Mouse (Mus musculus) cerebellum, postnatal 36 days (tissue): Measurements from ENCODE around the gene Rnaset2b.
"Not testable (repeated sequence)": the region's sequence is repeated elsewhere in the genome, so short reads cannot be mapped to it uniquely, and the experiment has no call there.

Experiments
- DNase-seq, 2 experiments: peaks; one replicate each; pipeline ENCODE4 v3.0.0; 2021 to 2022; ENCODE audit warnings: mixed read lengths in 2 of 2

Gene Rnaset2b

DNA sequence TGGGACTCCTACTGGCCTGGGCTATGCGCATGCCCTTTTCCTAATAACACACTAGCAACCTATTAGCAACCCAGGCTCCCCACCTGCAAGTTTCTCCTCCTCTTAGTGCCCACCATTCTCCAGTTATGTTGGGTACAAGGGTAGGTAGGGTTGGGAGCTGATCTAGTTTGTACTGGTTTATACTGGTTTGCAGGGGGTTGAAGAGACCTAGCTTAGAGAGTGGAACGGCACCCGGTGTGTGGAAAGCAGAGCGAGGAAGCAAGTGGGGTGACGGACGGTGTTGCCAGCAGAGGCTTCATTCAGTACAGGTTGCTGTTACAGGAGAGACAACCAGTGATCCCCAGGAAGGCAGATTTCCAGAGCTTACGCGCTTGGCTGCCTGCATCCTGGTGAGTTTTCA lies at the start of gene Rnaset2b:
Gene Rnaset2b, plus strand, starts transcription at position 301 of the 400 bp plus-strand sequence.
- DNase-seq = not testable (repeated sequence)

DNA sequence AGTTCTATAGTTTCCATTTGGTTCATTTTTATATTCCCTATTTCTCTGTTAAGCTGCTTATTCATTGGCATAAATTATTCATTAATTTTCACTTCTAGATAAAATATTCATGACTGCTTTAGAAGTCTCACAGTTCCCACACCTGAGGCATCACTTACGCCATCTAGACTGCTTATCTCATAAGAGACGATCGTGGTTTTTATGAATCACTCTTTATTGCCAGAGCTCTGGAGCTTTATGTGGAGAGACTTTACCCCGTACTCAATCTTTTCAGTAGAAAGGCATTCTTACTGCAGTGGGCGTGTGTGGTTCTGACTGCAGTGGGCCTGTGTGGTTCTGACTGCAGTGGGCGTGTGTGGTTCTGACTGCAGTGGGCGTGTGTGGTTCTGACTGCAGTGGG lies 38.8 kb upstream of the Rnaset2b start:
- not testable (repeated sequence) for DNase-seq

DNA sequence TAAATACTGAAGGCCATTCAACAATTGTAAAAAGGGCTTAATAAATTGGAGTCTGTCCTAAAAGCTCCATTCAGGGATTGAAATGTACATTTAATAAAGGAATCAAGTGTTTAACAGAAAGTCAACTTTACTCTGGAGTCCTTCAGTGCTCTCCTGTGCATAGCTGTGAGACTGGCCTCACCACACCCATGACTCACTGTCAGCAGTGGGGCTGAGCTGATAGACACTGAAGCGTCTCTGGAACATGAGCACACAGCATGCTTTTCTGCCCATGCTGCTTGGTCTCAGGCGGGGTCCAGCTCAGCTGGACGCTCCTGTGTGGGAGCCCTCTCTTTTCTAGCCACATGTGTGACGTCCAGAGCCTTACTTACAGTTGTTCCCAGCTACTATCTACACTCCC lies 27.9 kb upstream of the Rnaset2b start:
- DNase-seq = not testable (repeated sequence)

DNA sequence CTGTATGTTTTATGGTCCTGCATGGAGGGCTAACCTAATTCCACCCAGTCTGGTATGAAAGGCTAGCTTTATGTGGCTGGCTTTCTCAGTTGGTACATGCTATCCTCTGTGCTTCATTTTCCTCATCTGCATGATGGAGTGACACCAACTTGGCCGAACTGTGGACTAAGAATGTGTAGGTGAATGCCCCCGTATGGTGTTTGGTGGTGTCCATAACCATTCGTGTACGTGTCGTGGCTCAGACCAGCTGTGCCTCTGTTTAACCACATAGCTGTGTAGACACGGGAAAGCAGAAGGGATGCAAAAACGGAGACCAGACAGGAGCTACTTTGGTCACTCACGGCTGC lies 22.8 kb upstream of the Rnaset2b start:
- DNase-seq = not testable (repeated sequence)

DNA sequence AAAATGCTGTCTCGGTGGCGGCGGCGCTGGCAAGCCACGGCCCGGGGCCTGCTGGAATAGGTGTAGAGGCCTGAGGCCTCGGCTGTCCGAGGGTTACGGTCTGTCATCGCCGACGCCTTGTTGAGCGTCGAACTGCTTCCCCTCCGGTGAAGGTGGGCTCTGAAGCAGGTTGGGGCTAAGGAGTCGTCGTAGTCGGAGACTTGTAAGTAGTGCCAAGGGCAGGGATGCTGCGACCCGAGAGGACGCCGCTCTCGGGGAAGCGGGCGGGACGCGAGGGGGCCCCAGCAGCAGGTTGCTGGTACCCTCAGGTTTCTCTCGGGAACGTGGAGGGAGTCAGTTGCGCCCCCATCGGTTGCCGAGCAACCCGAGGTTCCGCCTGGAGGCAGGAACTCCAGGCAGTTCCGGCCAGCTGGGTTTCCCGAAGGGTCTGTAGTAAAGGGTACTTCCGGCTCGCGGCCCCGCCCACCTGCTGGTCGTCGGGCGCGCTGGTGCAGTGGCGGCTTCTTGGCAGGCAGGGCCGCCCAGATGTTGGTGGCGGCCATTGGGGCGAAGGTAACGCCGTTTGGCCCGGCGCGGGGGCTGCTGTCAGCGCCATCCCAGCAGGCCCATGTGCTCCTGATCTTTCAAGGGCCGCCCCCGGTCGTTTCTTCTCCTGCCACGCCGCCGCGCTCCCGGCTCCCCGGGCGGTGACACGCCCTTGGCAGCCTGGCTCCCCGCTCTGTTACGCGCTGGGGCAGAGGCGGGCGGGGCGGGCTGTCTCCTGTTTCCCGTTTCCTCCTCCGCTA lies 22.3 kb upstream of the Rnaset2b start, which contains the start of gene Rsph3b:
Gene Rsph3b, minus strand, starts transcription at position 699 of the 785 bp plus-strand sequence.
- DNase-seq = peak; percentile 54 to 59

DNA sequence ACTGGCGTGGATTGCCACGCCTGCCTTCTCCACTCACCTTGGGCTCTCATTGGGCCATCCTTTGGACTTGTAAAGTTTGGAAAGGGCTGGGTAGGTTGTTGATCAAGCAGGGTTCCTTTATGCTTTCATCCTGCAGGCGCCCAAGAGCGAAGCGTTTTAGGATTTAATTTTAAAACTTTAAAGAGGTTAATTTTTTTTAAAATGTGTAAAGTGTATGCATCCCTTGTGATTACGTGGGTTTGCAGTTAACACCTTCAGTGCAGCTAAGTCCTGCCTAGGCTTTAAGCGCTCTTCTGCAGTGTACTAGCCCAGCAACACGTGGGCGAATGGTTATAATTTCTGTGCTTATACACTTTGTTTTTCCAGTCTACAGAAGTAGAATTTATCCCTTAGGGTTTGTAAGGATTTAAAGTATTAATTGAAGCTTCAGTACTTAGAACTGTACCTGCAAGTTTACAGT lies 21.6 kb upstream of the Rnaset2b start:
- DNase-seq = not testable (repeated sequence)

DNA sequence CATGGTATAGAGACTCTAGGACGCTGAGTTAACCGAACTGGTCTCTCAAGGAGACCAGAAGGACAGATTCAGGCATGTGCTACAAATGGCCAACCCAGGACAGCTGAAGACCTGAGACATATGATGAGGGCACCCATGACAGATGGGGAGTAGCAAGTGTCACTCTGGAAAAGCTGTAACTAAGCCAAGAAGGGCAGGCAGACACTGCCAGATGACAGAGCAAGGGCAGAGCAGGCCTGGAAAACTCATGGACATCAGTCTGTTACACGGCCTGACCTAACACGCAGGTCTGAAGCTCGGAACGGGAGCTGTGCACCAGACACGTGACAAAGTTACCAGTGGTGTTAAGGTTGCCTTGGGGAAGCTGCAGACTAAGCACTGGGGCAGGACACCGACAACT lies 11.6 kb upstream of the Rnaset2b start:
- not testable (repeated sequence) for DNase-seq

DNA sequence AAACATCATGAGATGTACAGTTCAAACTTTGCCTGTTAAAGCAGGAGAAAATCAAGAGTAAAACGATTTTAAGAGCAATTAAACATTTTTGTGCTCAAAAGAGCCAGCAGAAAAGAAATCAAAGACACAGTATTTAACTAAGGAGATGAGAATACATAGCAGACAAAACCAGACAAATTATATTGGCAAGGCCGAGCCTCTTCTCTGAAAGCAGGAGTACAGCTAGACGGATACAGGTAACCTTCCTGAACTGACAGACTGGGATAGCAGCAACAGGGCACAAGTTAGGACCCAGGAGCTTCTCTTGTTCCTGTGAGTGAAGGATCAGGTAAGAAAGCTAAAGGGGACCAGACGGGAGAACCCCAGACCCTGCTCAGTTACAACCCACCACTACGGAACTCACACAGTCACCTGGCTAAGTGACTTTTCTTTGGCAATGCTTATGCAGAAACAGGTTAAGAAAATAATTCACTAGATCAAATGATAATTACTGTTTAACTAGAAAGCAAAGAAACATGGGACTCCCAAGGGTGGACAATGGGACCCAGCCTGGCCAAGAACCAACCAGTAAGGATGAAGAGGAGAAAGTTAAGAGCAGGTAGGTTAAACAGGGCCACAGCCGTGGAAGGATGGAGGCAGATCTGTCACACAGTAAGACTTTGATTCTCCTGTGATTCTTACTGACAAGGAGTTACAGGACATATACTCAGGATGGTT lies 10.7 kb upstream of the Rnaset2b start:
- DNase-seq = not testable (repeated sequence)

DNA sequence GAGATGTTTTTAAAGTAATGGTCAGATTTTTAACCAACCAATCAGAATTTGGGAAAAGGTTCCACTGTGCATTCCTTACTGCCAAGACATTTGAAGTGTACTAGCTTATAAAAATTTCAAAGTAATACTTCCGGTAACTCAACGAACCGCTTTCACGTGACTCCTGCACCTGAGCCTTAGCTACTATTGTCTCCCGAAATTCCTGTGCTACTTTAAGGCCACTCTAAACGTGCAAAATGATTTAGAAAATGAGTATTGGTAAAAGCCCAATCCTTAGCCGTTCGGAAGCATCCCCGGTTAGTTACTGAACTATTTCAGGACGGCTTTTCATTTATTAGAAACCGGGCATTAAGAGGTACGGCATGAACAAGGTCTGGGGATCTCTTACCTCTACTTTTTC lies 10.1 kb upstream of the Rnaset2b start:
- DNase-seq = not testable (repeated sequence)

DNA sequence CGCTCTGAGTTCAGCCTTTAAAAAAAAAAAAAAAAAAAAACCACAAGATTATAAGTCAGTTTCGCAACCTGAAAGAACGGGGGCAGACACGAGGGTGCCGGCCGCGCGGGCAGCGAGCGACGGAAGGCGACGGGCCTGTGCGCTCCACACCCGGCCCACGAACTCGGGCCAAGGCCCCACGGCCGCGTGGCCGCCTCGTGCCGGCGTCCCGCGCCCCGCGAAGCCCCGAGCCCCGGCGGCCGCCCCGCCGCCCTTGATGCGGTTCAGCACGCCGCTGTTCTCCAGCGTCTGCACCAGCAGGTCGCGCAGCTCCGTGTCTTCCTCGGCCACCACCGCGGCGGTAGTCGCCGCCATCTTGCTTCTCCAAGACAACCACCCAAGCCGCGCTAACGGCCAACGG lies 9.7 kb upstream of the Rnaset2b start, which contains the start of gene Tagap1:
Gene Tagap1, minus strand, starts transcription at position 381 of the 400 bp plus-strand sequence.
- DNase-seq = peak; percentile 36 to 58

DNA sequence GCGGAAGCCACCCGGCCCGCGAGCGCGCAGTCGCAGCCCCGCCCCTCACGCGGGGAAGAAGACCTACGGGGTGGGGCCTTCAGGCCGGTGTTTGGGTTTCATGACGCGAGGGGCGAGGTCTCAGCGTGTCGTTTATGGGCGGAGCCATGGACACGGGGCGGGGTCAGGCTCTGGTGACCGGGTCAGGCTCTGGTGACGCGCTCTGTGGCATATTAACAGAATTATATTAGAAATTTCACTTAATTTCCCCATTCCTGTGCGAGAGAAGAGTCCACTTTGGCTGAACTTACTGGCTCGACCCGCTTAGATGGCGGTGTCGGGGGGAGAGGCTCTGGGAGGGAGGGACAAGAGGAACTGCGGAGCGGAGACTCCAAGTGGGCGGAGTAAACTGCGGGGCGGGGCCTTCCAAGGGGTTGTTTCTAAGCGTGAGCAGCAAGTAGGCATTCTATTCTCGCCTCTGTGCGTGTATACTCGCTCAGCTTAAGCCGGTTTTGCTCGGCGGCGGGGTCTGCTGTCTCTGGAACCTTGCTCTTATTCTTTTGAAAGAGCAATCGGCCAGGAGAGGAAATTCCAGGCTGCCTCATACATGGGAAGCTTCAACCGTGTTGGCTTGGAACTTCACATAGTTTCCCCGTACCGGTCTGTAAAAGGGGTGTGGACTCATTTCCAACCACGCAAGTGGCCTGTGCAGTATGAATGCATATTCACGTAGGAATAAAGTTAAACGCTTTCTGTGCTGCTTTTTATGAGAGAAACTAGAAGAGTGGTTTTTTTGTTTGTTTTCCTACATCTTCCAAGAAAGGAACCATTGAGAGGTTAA lies 9.0 kb upstream of the Rnaset2b start:
- peak in 1 of 2 experiments; percentile 53 for DNase-seq

DNA sequence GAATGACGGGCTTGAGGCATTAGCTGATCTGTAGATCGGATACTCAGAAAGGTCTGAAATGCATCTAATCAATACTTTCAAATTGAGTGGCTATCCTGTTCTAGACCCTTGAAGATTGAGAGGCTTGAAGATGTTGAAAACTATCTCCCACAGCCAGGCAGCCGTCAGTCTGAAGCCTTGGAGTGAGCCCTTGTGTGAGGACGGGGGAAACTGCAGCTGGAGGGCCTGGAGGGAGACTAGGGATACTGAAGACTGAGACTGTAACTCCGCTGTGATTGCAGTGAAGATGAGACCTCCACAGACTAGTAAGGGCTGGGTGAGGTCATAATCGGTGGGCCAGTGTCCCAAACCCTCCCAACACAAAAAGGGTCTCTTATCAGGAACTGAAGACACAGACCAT lies 8.1 kb upstream of the Rnaset2b start:
- not testable (repeated sequence) for DNase-seq

DNA sequence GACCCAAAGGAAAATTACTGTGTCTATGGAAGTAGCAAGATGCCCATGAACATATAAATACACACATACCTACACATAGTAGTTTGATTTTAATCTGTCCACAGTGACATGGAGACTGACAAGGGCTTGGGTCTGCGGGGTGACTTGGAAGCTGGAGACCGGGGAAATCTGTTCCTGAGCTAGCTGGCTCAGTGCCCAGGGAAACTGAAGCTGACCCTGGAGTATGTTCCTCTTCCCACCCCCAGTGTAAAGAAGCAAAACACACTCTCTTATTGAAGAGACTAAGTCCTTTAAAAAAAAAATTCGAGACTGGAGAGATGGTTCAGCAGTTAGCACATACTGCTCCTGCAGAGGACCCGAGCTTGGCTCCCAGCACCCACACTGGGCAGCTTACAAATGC lies 7.5 kb upstream of the Rnaset2b start:
- DNase-seq = not testable (repeated sequence)

DNA sequence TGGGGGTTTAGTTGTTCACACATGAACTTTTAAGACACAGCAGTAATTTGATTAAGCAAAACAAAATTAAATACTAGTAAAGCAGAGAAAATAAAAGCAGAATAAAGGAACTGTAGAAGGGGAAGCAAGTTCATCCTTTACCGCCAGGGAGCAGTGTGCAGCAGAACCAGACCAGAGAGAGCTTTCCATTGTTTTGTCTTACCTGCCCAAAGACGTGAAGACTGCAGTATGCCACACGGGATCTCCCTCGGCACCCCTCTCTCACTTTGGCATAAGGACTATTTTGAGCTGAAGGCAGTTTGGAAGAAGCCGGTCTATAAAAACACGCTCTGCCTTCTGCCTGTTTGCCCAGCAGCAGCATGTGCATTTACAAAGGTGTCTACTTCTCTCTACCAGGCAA lies 5.1 kb upstream of the Rnaset2b start:
- DNase-seq = peak in 1 of 2 experiments; percentile 43

DNA sequence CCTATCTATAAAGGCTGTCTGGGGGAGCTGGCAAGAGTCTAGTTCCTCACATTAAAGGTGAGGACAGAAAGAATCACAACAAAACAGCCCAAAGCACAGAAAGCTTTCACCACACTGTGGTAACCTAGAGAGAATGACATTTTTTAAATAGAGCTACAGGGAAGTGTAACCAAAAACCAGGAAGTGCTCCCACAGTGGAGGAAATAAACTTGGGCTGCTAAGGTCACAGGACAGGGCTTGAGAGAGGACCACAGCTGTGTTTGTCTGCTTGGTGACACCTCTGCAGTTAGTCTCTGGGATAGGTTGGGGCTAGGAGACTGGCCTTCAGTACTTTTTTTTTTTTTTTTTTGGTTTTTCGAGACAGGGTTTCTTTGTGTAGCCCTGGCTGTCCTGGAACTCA lies 2.8 kb upstream of the Rnaset2b start:
- DNase-seq = not testable (repeated sequence)

DNA sequence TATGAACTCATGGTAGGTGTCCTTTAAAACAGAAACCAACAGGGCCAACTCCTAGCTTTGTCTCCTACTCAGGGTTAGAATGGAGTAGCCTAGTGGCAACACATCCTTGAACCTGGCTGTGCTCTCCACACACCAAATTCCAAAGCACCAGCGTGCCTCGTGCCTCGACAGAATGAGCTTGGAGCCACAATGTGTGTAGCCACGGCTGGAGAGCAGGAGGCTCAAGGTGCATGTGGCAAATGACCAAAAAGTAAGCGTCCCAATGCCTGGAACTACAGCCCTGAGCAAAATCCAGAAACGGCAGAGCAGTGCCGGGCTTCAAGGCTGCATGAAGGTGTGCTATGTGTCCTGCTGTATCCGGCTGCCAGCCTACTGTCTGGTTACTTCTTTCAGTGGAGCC lies 804 bp downstream of the Rnaset2b start:
- not testable (repeated sequence) for DNase-seq

DNA sequence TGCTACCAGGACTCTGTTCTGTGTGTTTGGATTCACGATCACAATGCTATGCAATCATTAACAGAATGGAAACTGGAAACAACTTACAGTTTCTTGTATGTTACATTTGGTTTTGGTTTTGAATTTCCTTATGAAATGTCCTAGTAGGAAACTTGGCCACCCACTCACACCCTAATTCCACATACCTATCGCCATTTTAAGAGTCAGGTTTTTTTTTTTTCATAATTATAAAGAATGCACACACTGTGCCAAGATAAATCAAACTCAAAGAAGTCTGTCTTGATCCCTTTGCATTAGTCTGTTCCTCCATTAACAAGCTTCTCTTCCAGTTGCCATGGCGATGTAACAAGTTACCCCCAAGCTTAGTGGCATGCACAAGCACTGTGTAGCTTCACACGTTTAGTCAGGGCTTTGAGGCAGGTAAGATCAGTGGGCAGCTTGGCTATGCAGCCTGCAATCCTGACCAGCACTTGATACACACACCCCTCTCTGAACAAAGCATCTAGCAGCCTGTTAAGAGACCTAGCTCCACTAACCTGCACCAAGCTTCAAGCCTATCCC lies 2.5 kb downstream of the Rnaset2b start:
- DNase-seq = not testable (repeated sequence)

DNA sequence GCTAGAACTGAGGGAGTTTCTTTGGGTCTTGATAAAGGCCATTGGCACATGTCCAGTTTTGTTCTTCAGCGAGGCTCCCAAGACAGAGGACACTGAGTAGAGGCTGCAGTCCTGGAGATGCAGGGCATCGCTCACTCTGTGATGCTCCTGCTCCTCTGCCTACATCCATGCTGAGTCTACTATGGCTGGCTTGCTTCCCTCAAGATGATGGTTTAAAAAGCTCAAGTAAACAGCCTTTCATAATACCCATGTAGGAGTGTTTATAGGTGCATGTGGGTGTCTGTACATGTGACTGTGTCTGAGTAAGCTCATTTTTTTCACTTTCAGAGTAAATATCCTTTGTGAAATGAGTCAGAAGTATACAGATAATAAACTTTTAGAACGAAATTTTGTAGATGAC lies 4.6 kb downstream of the Rnaset2b start:
- DNase-seq = not testable (repeated sequence)

DNA sequence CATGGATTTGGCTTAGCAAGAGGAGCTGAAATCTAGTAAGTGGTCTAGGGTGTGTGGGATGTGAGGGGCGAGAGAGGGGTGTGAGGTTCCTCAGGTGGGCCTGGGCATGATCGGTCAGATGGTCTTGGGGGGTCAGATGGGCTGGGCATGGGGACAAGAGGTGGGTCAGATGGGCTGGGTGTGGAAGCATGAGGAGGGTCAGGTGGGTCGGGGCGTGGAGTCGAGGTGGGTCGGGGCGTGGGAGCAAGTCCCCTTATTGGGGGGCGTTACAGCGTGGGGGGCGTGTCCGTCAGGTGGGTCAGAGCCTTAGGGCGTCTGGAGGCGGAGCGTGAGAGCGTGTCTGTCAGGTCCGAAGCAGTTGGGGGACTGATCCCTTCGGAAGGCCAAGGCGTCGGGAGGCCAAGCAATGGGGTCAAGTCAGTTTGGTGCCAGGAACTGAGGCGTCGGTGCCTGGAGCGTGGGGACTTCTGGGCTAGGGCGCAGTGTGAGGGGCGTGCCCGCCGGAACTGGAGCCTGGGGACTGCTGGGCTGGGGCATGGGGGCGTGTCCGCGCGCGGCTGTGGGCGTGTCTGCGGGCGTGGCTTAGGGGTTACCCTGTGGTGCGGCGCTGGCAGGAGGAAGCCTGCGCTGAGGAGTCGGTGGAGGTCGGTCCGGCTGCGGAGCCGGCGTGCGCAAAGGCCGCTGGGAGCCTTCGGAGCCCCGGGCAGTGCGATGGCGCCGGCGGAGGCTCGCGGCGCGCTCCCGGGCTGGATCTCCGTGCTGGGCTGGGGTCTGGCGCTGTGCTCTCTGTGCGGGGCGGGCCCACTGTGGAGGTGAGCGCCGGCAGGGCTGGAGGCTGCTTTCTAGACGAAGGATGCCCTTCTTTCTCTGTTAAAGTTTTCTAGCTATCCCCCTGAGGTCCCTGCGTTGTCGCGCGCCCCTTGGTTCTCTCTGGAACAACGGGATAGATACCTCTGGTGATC lies 8.1 kb downstream of the Rnaset2b start, which contains the start of gene Gm49721:
Gene Gm49721, plus strand, starts transcription at position 618 of the 962 bp plus-strand sequence.
- peak; percentile 41 to 42 for DNase-seq

DNA sequence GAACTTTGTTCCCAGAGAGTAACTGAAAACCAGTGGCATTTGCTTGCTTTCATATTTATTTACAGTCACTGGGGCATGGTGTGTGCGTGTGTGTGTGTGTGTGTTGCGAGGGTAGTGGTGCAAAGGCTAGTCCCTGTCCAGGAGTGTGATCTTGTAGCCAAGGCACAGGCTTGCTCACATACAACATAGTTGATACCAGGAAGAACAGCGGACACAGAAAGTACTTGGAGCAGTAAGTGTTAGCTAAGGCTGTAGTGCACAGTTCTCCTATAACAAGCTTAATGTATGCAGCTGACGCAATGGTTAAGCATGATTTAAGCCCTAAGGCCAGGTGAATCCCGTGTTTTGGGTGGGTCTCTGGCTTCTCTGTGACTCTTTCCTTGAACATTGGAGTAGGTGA lies 8.9 kb downstream of the Rnaset2b start:
- DNase-seq = not testable (repeated sequence)

DNA sequence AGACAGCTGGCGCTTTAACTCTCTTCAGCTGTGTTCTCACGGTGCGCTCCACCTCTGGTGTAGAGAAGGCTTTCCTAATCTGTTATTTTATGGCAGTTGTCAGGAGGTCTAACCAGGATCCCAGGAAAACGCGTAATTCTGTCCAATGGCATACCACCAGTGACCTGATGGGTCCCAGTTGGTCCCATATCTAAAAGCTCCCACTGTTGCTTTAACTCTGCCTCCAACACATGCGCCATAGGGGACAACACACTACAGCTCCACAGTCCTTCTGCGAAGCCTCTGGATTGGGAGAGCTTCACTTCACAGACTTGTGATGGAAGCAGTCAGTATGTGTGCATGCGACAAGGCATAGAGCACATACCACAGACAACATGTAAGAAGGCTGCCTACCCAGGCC lies 9.7 kb downstream of the Rnaset2b start:
- not testable (repeated sequence) for DNase-seq
